Mouse (Mus musculus) brain, embryonic 14.5 days (tissue): ENCODE measurements around the gene Il27ra.

ENCODE experiments used
- CTCF ChIP-seq: fragments of 200-500 bp; IDR thresholded peaks from 2 replicates; pipeline ENCODE4 v1.5.1; 2012; ENCODE audit warnings: inconsistent platforms, mild to moderate bottlenecking, moderate library complexity, borderline replicate concordance; ENCODE audit not compliant: insufficient read depth, insufficient read length; ENCODE audit errors: extremely low read depth
- POLR2A ChIP-seq: fragments of 200-500 bp; IDR thresholded peaks from 2 replicates; pipeline ENCODE4 v1.6.1; 2012; ENCODE audit warnings: mild to moderate bottlenecking, inconsistent platforms, borderline replicate concordance; ENCODE audit not compliant: poor library complexity, insufficient read depth, insufficient read length, severe bottlenecking; ENCODE audit errors: extremely low read depth

DNA sequence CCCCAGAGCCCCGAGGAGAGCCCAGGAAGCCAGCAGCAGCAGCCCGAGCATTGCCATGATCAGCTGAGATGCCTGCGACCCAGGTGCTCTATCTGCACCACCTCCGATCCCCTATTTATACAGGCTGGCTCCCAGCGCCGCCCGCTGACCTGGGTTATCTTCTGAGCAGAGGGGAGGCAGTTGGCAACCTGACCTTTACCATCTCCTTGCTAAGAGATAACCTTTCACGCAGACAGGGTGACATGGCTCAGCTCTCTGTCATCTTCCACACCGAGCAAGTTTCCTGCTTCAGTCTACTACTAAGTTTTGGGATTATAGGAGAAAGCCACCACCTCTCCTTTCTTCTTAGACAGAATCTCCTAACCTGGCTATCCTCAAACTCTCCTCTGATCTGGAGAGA, 2.5 kb upstream of the Il27ra start, which contains the start of gene Rln3:
- no peak for TF ChIP-seq POLR2A
- TF ChIP-seq CTCF, result no peak
